Mouse (Mus musculus): ENCODE measurements around the gene 4933430I17Rik. TPM values are rescaled to one million over a fixed set of nuclear protein-coding genes. Genes with fewer than 3 reads are reported as not detected.

The 4933430I17Rik gene
- polyA plus RNA-seq, 2 experiments from 2014 or later: not detected

Other genes starting within 250 kb of the 4933430I17Rik start
- 10 to 100 TPM; 41.5 to 49.5 TPM for gene Fkbp15, start 164.8 kb upstream of the 4933430I17Rik start, polyA plus RNA-seq (2017; shearing (Covaris generic))
- gene Slc31a1, start 164.6 kb upstream of the 4933430I17Rik start, polyA plus RNA-seq (2017; shearing (Covaris generic)): 10 to 100 TPM in 1 of 2 experiments, 1 to 10 TPM in 1; 7.3 to 11.7 TPM
- gene Cdc26, start 116.7 kb upstream of the 4933430I17Rik start, polyA plus RNA-seq (2017; shearing (Covaris generic)): 10 to 100 TPM; 72.0 to 90.4 TPM
- gene Prpf4, start 116.6 kb upstream of the 4933430I17Rik start, polyA plus RNA-seq (2017; shearing (Covaris generic)): 10 to 100 TPM; 20.3 to 28.5 TPM
- gene Rnf183, start 90.1 kb upstream of the 4933430I17Rik start, polyA plus RNA-seq (2017; shearing (Covaris generic)): under 1 TPM in 1 of 2 experiments, not detected in 1; 0.52 TPM
- under 1 TPM; 0.56 to 0.82 TPM for gene Wdr31, start 54.5 kb upstream of the 4933430I17Rik start, polyA plus RNA-seq (2017; shearing (Covaris generic))
- 1 to 10 TPM in 1 of 2 experiments, under 1 TPM in 1; 0.73 to 1.5 TPM for gene Bspry, start 45.3 kb upstream of the 4933430I17Rik start, polyA plus RNA-seq (2017; shearing (Covaris generic))
- gene Hdhd3, start 21.9 kb upstream of the 4933430I17Rik start, polyA plus RNA-seq (2017; shearing (Covaris generic)): 1 to 10 TPM in 1 of 2 experiments, under 1 TPM in 1; 0.81 to 1.3 TPM
- 10 to 100 TPM; 57.8 to 78.7 TPM for gene Alad, start 5.5 kb upstream of the 4933430I17Rik start, polyA plus RNA-seq (2017; shearing (Covaris generic))
- gene Pole3, start 301 bp upstream of the 4933430I17Rik start, polyA plus RNA-seq (2017; shearing (Covaris generic)): 10 to 100 TPM; 27.5 to 27.7 TPM
- gene Rgs3, start 34.5 kb downstream of the 4933430I17Rik start, polyA plus RNA-seq (2017; shearing (Covaris generic)): 10 to 100 TPM; 50.0 to 66.9 TPM

All from CD4-positive, CD25-positive, alpha-beta regulatory T cell, adult 4 months (primary cell).